Mouse (Mus musculus): ENCODE data around the gene Irf5.

DNA sequence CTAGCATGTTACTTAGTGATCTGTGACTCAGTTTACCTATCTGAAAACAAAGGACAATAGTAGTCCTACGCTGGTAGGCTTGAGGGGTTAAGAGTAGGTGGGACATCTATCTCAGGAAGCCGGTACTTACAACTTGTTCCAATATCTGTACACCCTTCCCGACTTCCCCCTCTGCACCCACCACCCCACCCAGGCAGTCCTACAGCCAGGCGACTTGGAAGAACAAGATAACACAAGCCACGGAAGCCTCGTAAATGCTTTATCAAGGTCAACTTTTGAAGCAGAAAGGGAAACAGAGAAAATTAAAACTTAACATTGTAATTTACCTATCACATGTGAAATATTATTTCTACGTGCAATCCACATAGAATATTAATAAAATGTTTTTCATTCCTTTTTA is 26.2 kb upstream of the Irf5 start:
- no peak for TF ChIP-seq EP300 (IDR thresholded peaks at IDR 0.05; ENCODE audit: low read depth)
- no peak for TF ChIP-seq CTCF (IDR thresholded peaks at IDR 0.05; ENCODE audit: low read depth)
